Mouse (Mus musculus): ENCODE results near the gene Mlxip.

Mlxip gene

GRCm38 (mm10) chr5:123382686-123383085 lies 11.9 kb upstream of the Mlxip start:
- DNase-seq (ENCODE audit: low read depth, low spot score), result no peak

- DNase-seq (ENCODE audit: low read depth, low spot score), result no peak
These were observed 6.1 kb upstream of the Mlxip start for GRCm38 (mm10) chr5:123388452-123388851.

GRCm38 (mm10) chr5:123390536-123391441 lies 3.8 kb upstream of the Mlxip start:
- DNase-seq (ENCODE audit: low read depth, low spot score), result no peak

GRCm38 (mm10) chr5:123391442-123391809 lies 3.2 kb upstream of the Mlxip start:
- DNase-seq (ENCODE audit: low read depth, low spot score), result peak; percentile 43

GRCm38 (mm10) chr5:123393786-123394302 lies 754 bp upstream of the Mlxip start:
- no peak for DNase-seq (ENCODE audit: low read depth, low spot score)

GRCm38 (mm10) chr5:123394957-123395881 lies 621 bp downstream of the Mlxip start:
- DNase-seq (ENCODE audit: low read depth, low spot score), result peak; percentile 56

GRCm38 (mm10) chr5:123396901-123397464 lies 2.4 kb downstream of the Mlxip start:
- no peak for DNase-seq (ENCODE audit: low read depth, low spot score)

- no peak for DNase-seq (ENCODE audit: low read depth, low spot score)
These were observed 3.2 kb downstream of the Mlxip start for GRCm38 (mm10) chr5:123397786-123398185.

- DNase-seq (ENCODE audit: low read depth, low spot score), result no peak
These were observed 4.4 kb downstream of the Mlxip start for GRCm38 (mm10) chr5:123398856-123399498.

GRCm38 (mm10) chr5:123404480-123404879 lies 9.9 kb downstream of the Mlxip start:
- DNase-seq (ENCODE audit: low read depth, low spot score), result no peak

GRCm38 (mm10) chr5:123406952-123407351 lies 12.4 kb downstream of the Mlxip start:
- no peak for DNase-seq (ENCODE audit: low read depth, low spot score)

GRCm38 (mm10) chr5:123408176-123408575 lies 13.6 kb downstream of the Mlxip start:
- no peak for DNase-seq (ENCODE audit: low read depth, low spot score)

GRCm38 (mm10) chr5:123412193-123412592 lies 17.6 kb downstream of the Mlxip start:
- DNase-seq (ENCODE audit: low read depth, low spot score), result no peak

GRCm38 (mm10) chr5:123413866-123414363 lies 19.3 kb downstream of the Mlxip start:
- no peak for DNase-seq (ENCODE audit: low read depth, low spot score)

GRCm38 (mm10) chr5:123416149-123416548 lies 21.6 kb downstream of the Mlxip start:
- no peak for DNase-seq (ENCODE audit: low read depth, low spot score)

- no peak for DNase-seq (ENCODE audit: low read depth, low spot score)
These were observed 22.2 kb downstream of the Mlxip start for GRCm38 (mm10) chr5:123416566-123417518.

- no peak for DNase-seq (ENCODE audit: low read depth, low spot score)
These were observed 29.3 kb downstream of the Mlxip start for GRCm38 (mm10) chr5:123423885-123424284.

GRCm38 (mm10) chr5:123427556-123427955 lies 33.0 kb downstream of the Mlxip start:
- no peak for DNase-seq (ENCODE audit: low read depth, low spot score)

GRCm38 (mm10) chr5:123431524-123432304 lies 37.1 kb downstream of the Mlxip start:
- DNase-seq (ENCODE audit: low read depth, low spot score), result no peak

Data from mesoderm, embryonic 11.5 days (tissue).